Mouse (Mus musculus) gastrocnemius, postnatal 25 days (tissue): ENCODE measurements at regions not wholly inside any gene's neighbourhood (a gene's known extent, or its start where the extent isn't known, plus 50 kb on each side); places are given as distances from the start of the nearest gene placed in this dataset.

Experiments
- DNase-seq: peaks from one replicate; pipeline ENCODE4 v3.0.0; 2022

GRCm38 (mm10) chr16:21320284-21320683, 102.6 kb upstream of the Vps8 start:
- DNase-seq = no peak

- DNase-seq = no peak
Observed at GRCm38 (mm10) chr16:21321188-21322070, 101.5 kb upstream of the Vps8 start.

GRCm38 (mm10) chr16:21322437-21322836, 100.5 kb upstream of the Vps8 start:
- peak; percentile 58 for DNase-seq

GRCm38 (mm10) chr16:21323446-21324034, 99.4 kb upstream of the Vps8 start:
- no peak for DNase-seq

GRCm38 (mm10) chr16:21327969-21328368, 94.9 kb upstream of the Vps8 start:
- no peak for DNase-seq

- no peak for DNase-seq
Observed at GRCm38 (mm10) chr16:21329199-21329598, 93.7 kb upstream of the Vps8 start.

GRCm38 (mm10) chr16:21331229-21331628, 91.7 kb upstream of the Vps8 start:
- DNase-seq = no peak

- no peak for DNase-seq
Observed at GRCm38 (mm10) chr16:21332411-21332810, 90.5 kb upstream of the Vps8 start.

GRCm38 (mm10) chr16:21332862-21333222, 90.1 kb upstream of the Vps8 start:
- no peak for DNase-seq

- DNase-seq = peak; percentile 87
Observed at GRCm38 (mm10) chr16:21333223-21333951, 89.5 kb upstream of the Vps8 start.

- DNase-seq = no peak
Observed at GRCm38 (mm10) chr16:21339061-21339459, 83.9 kb upstream of the Vps8 start.

- DNase-seq = peak; percentile 58
Observed at GRCm38 (mm10) chr16:21339460-21340081, 83.3 kb upstream of the Vps8 start.

GRCm38 (mm10) chr16:21340136-21340535, 82.8 kb upstream of the Vps8 start:
- DNase-seq = no peak

GRCm38 (mm10) chr16:21349869-21350268, 73.0 kb upstream of the Vps8 start:
- no peak for DNase-seq

GRCm38 (mm10) chr16:21351289-21351688, 71.6 kb upstream of the Vps8 start:
- DNase-seq = no peak

- DNase-seq = no peak
Observed at GRCm38 (mm10) chr16:21353111-21353510, 69.8 kb upstream of the Vps8 start.

GRCm38 (mm10) chr16:21353545-21353944, 69.4 kb upstream of the Vps8 start:
- no peak for DNase-seq

GRCm38 (mm10) chr16:21355638-21356037, 67.3 kb upstream of the Vps8 start:
- no peak for DNase-seq

GRCm38 (mm10) chr16:21357433-21357832, 65.5 kb upstream of the Vps8 start:
- DNase-seq = no peak

GRCm38 (mm10) chr16:21358313-21358920, 64.5 kb upstream of the Vps8 start:
- no peak for DNase-seq

- no peak for DNase-seq
Observed at GRCm38 (mm10) chr16:21359459-21359858, 63.5 kb upstream of the Vps8 start.

GRCm38 (mm10) chr16:21361406-21361805, 61.5 kb upstream of the Vps8 start:
- DNase-seq = no peak
